Mouse (Mus musculus) lung, adult 2 months (tissue): Measurements from ENCODE around the gene Hap1.

Experiments used
- CTCF ChIP-seq: fragments of 200-500 bp; IDR thresholded peaks from 2 replicates; pipeline ENCODE4 v1.5.1; 2011; ENCODE audit warnings: mild to moderate bottlenecking, low read length, control low read depth; ENCODE audit not compliant: insufficient read depth
- POLR2A ChIP-seq: fragments of 200-500 bp; IDR thresholded peaks from 2 replicates; pipeline ENCODE4 v1.6.1; 2011; ENCODE audit warnings: low read depth, mild to moderate bottlenecking, control low read depth, low read length, borderline replicate concordance; ENCODE audit errors: extremely low read depth

DNA sequence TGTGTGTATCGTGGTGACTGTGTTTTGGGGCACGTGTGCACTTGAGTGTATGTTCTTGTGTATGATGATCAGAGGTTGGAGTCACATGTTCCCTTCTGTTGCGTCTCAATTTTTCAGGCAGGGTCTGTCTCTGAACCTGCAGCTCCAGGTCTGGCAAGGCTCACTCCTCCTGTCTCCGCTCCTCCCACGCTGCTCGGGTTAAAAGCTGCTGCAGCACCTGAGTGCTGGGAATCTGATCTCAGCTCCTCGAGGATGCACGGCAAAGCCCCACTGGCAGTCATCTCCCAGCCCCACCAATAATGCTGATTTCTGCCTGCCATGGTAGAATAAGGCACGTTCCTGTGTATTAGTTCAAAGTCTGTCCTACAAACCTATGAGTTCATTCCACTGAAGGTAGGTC is 19.2 kb upstream of the Hap1 start:
- no peak for TF ChIP-seq CTCF
- no peak for TF ChIP-seq POLR2A
